Mouse (Mus musculus) cerebellum, adult 2 months (tissue): ENCODE data around the gene Ddx46.

Experiments
- CTCF ChIP-seq: fragments of 200-500 bp; IDR thresholded peaks from 2 replicates; pipeline ENCODE4 v1.5.1; 2011; ENCODE audit warnings: low read depth, mild to moderate bottlenecking, control low read depth, low read length, moderate library complexity, borderline replicate concordance; ENCODE audit not compliant: insufficient read depth
- POLR2A ChIP-seq: fragments of 200-500 bp; IDR thresholded peaks from 2 replicates; pipeline ENCODE4 v1.6.1; 2011; ENCODE audit warnings: low read length, control low read depth, borderline replicate concordance; ENCODE audit not compliant: insufficient read depth

DNA sequence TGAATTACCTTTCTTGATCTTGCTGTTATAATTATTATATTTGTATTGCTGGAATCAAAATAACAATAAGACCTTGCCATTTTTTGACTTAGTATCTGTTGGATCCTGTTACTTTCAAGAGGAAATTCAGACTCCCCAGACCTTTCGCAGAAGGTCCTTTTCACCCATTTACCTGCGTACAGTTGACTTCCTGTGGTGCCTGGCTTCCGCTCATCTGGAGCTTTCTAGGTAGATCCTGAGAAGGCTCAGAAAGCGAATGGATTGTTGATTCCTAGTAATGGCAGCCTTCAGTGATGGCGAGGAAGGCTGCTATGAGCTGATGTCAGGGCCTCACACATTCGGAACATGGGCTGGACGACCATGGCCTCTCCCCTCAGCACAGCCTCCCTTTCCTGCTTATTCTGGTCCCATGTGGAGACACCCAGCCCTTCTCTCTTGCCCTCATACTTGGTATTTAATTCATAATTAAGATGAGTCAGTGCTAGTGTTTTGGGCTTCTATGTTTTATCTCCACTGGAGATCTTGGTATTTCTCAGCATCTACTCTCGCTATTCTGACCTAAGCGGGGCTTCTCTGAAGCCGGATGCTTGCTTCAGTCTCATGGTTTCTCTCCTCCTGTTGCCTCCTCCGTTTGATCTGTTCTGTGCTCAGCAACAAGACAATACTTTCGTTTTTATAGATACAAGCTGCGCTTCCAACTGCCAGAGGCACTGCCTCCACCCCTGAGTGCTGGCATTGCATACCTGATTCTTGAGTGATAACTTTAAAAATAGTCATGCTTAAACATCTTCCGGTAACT lies 1.6 kb downstream of the Ddx46 start:
- TF ChIP-seq CTCF: no peak
- TF ChIP-seq POLR2A: no peak
